Mouse (Mus musculus): ENCODE results near the gene Vmn1r86. TPM values are rescaled to one million over a fixed set of nuclear protein-coding genes. Genes with fewer than 3 reads are reported as not detected.

Gene Vmn1r86
- not detected in 2 replicates for polyA plus RNA-seq (2021; fragmentation: Nextera tagmentation)
- long read RNA-seq, experiment 1: 0 reads
- long read RNA-seq, experiment 2: 0 reads

DNA sequence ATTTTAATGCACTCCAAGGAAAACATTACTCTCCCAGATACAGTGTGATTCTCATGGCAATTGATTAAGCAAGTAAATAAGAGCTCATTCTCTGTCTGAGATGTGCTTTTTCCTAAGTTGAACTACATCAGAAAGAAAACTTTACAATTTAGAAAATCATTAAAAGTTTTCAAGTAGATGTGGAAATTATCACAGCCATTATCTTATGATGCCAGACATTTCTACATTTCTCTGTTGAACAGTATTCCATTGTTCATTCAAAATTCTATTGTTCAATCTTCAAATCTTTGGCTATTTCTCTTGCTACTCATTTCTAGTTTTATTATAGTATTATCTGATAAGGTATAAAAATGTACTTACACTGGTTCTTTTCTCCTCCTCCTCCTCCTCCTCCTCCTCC is at the start of gene Vmn1r86:
TSS of gene Vmn1r86 (minus strand) at position 101 of the 400 bp plus-strand sequence.

DNA sequence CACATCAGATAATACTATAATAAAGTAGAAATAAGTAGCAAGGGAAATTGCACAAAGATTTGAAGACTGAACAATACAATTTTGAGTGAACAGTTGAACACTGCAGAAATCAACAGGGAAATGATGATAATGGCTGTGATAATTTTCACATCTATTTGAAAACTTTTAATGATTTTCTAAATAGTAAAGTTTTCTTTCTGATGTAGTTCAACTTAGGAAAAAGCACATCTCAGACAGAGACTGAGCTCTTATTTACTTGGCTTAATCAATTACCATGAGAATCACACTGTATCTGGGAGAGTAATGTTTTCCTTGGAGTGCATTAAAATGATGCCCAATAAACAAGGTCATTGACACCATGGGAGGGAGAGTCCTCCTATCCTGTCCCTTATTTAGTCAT is 39.6 kb upstream of the Vmn1r86 start, which contains the start of gene Vmn1r88:
TSS of gene Vmn1r88 (plus strand) at position 301 of the 400 bp plus-strand sequence.

DNA sequence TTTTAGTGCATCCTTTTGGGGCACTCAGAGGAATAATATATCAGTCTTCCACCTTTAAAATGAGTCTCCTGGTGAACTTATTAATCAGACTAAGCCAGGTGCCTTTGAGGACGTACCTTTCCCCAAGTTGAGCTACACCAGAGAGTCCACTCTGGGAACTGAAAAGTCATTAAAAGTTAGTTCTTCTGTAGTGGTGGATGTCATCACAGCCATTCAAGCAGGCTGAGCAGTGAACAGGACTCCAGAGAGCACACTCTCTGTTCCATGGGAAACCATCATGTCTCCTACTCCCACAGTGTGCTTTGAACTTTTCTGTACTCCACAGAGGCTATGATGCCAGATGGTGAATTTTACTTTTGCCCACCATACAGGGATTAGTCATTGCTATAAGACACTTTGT is 20.3 kb upstream of the Vmn1r86 start, which contains the start of gene Vmn1r87:
TSS of gene Vmn1r87 (minus strand) at position 101 of the 400 bp plus-strand sequence.

DNA sequence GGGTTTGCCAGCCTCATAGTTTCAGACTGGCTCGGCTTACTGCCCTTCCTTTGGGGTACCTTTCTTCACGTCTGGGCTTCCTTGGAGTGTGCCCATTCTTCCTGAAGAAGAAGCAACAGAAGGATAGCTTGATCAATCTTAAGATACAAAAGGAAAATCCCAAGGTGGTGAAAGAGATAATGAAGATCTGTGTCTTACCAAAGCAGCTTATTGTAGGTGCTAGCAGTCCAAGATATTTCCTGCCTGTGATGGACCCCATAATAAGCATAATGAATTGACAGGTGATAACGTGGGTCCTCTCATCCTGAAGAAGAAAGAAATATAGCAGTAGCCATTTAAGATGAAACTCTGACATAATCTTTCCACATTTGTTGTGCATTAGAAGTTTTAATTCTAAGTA is 24.6 kb downstream of the Vmn1r86 start, which contains the start of gene Vmn1r85:
TSS of gene Vmn1r85 (minus strand) at position 101 of the 400 bp plus-strand sequence.

DNA sequence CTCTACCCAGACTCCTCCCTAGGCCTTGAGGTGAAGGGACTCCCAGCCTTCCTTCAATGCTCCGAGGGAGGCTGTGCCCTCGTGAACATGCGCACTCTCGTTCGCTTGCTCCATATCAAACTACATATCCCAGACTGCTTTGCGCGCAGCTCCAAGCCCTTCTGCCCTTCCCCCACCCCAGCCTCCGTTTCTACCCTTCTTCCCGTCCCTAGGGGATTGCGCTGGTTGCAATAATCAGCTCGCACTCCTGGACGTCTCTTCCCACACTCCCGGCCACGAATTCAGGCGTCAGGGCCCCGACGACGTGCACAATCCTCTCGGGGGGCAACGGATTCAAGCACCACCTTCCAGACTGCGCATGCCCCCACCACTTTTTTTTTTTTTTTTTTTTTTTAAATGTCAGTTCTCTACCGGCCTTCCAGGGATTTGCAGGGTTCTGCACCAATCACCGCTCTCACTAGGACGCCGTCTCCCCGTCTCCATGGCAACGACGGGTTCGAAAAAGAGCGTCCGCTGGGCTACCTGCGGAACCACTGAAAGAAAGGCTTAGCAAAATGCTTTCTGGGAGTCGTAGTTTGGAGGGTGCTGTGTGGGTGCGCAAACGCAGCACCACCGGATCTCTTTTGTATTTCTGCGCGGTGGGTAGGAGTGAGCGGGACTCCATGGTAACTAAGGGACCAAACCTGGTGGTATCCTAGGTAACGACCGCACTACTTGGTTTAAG is 65.3 kb downstream of the Vmn1r86 start, which contains the start of gene Mzf1:
TSS of gene Mzf1 (minus strand) at position 478 of the 724 bp plus-strand sequence.

Other genes with a start within 250 kb of the Vmn1r86 start
- gene Zfp128, start 238.7 kb downstream of the Vmn1r86 start, polyA plus RNA-seq (2021; fragmentation: Nextera tagmentation): 3.5 TPM in 2 replicates
- gene Zscan22, start 222.1 kb downstream of the Vmn1r86 start, polyA plus RNA-seq (2021; fragmentation: Nextera tagmentation): 11.5 and 11.8 TPM in 2 replicates
- 627 and 629 TPM in 2 replicates for gene Rps5, start 197.6 kb downstream of the Vmn1r86 start, polyA plus RNA-seq (2021; fragmentation: Nextera tagmentation)
- 0.39 TPM in 2 replicates for gene Rnf225, start 192.5 kb downstream of the Vmn1r86 start, polyA plus RNA-seq (2021; fragmentation: Nextera tagmentation)
- 2.2 TPM in 2 replicates for gene Zfp324, start 154.1 kb downstream of the Vmn1r86 start, polyA plus RNA-seq (2021; fragmentation: Nextera tagmentation)
- gene Zfp446, start 142.1 kb downstream of the Vmn1r86 start, polyA plus RNA-seq (2021; fragmentation: Nextera tagmentation): 3.7 and 4.2 TPM in 2 replicates
- 0.06 TPM in 1 of 2 replicates, not detected in the other for gene Slc27a5, start 121.7 kb downstream of the Vmn1r86 start, polyA plus RNA-seq (2021; fragmentation: Nextera tagmentation)
- 83.4 and 85.0 TPM in 2 replicates for gene Trim28, start 120.8 kb downstream of the Vmn1r86 start, polyA plus RNA-seq (2021; fragmentation: Nextera tagmentation)
- gene Zbtb45, start 109.9 kb downstream of the Vmn1r86 start, polyA plus RNA-seq (2021; fragmentation: Nextera tagmentation): 8.1 and 9.6 TPM in 2 replicates
- gene Chmp2a, start 85.1 kb downstream of the Vmn1r86 start, polyA plus RNA-seq (2021; fragmentation: Nextera tagmentation): 316 and 338 TPM in 2 replicates
- gene Ube2m, start 81.6 kb downstream of the Vmn1r86 start, polyA plus RNA-seq (2021; fragmentation: Nextera tagmentation): 23.7 and 27.4 TPM in 2 replicates
- 6.5 and 7.3 TPM in 2 replicates for gene Mzf1, start 65.2 kb downstream of the Vmn1r86 start, polyA plus RNA-seq (2021; fragmentation: Nextera tagmentation)
- gene Vmn1r85, start 24.7 kb downstream of the Vmn1r86 start, polyA plus RNA-seq (2021; fragmentation: Nextera tagmentation): not detected in 2 replicates
- not detected in 2 replicates for gene Vmn1r87, start 20.2 kb upstream of the Vmn1r86 start, polyA plus RNA-seq (2021; fragmentation: Nextera tagmentation)
- not detected in 2 replicates for gene Vmn1r88, start 39.7 kb upstream of the Vmn1r86 start, polyA plus RNA-seq (2021; fragmentation: Nextera tagmentation)
- not detected in 2 replicates for gene Vmn1r89, start 93.1 kb upstream of the Vmn1r86 start, polyA plus RNA-seq (2021; fragmentation: Nextera tagmentation)
- gene Lig1, start 157.4 kb upstream of the Vmn1r86 start, polyA plus RNA-seq (2021; fragmentation: Nextera tagmentation): 5.2 and 5.4 TPM in 2 replicates
- 2.5 and 2.8 TPM in 2 replicates for gene Zswim9, start 158.8 kb upstream of the Vmn1r86 start, polyA plus RNA-seq (2021; fragmentation: Nextera tagmentation)
- not detected in 2 replicates for gene Pla2g4c, start 204.7 kb upstream of the Vmn1r86 start, polyA plus RNA-seq (2021; fragmentation: Nextera tagmentation)